Mouse (Mus musculus): ENCODE results near the gene Cutc.

GRCm38 (mm10) chr19:43730037-43730428 lies 22.8 kb upstream of the Cutc start:
- TF ChIP-seq ZNF384 (IDR thresholded peaks at IDR 0.05; ENCODE audit: low read depth, low read length) (no peak), MAFK (IDR thresholded peaks at IDR 0.05; ENCODE audit: insufficient read depth, low read depth, low read length) (no peak)

Data from ES-E14 (cell line).